Mouse (Mus musculus): ENCODE results near the gene Traf7. TPM values are rescaled to one million over a fixed set of nuclear protein-coding genes. Genes with fewer than 3 reads are reported as not detected.

Traf7 gene
- polyA plus RNA-seq (2015; fragmentation: Nextera tagmentation; extraction: Ambion mirVana) = 39.7 and 41.2 TPM in 2 replicates

DNA sequence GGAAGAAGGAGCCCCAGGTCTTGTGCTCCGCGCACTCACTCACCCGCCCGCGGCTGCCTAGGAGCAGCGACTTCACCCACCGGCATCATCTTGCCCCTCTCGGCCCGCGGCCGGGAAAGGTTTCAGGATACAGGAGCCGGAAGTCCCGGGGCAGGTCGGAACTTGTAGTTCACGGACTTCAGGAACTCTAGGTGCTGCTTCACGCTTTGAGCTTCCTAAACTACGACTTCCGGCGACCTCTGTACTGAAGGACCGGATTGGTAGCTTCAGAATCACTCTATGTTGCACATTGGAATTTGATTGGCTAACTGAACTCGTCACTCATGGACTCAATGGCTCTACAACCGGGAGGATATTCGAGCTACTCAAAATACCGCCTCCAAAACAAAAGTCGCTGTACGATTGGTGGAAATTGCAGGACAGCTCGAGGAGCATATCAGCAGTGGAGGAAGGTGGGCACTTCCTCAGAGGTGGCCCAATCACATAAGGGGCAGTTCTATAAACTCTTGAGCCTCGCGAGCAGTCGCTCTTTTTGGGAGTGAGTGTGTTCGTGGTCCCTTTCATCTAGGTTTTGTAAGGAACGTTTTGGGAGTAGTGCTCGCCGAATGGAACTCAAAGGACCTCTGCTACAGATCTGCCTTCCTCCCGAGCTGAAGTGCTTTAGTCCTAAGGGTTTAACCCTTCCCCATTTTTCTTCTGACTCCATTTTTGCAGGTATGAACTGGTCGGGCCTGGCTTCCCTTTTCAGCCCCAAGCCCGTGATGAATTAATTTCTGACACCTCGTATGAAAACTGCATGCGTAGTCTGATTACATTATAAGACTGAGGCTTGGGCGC is at the start of gene Traf7:
Gene Traf7 (minus strand): TSS at position 216 of the 837 bp plus-strand sequence.
- H3K27me3 ChIP-seq (replicated peaks; ENCODE audit: control insufficient read depth, insufficient read depth, low read length) = no peaks in the 10 kb centered on the region
- H3K4me1 ChIP-seq (replicated peaks; ENCODE audit: control insufficient read depth, insufficient read depth, low read length) = peaks cover 11% of the 10 kb centered on the region; the same call in 1 of the 2 replicates
- peak within 1 kb of the TSS; percentile 81 for H3K9ac ChIP-seq (ENCODE audit: low read depth, low read length)
- H3K4me3 ChIP-seq (ENCODE audit: low read depth, low read length) = peak within 1 kb of the TSS; percentile 96
- H3K4me2 ChIP-seq (replicated peaks; ENCODE audit: low read depth) = peak within 1 kb of the TSS; percentile 74
- no peaks in the 10 kb centered on the region for H3K9me3 ChIP-seq (ENCODE audit: control insufficient read depth)
- H3K36me3 ChIP-seq (ENCODE audit: control insufficient read depth, insufficient read depth) = peaks cover 12% of the 10 kb centered on the region; the same call in 1 of the 2 replicates
- peak within 1 kb of the TSS; percentile 64 for H3K27ac ChIP-seq (ENCODE audit: low read depth, low read length)
- under 1% methylated on average over 40 of the region's 40 CpGs for WGBS
- no peak for TF ChIP-seq CTCF (IDR thresholded peaks at IDR 0.05; ENCODE audit: low read depth)
- ATAC-seq = peak; percentile 97

GRCm38 (mm10) chr17:24573811-24574210 is 46.1 kb upstream of the Traf7 start:
- WGBS = 90% methylated on average over 9 of the region's 9 CpGs
- Histone ChIP-seq H3K36me3 (ENCODE audit: control insufficient read depth, insufficient read depth) (peaks cover 71% of the 10 kb centered on the region), H3K9ac (ENCODE audit: low read depth, low read length) (no peak overlapping the region), H3K4me3 (ENCODE audit: low read depth, low read length) (no peak overlapping the region), H3K27me3 (replicated peaks; ENCODE audit: control insufficient read depth, insufficient read depth, low read length) (no peaks in the 10 kb centered on the region), H3K4me2 (replicated peaks; ENCODE audit: low read depth) (no peak overlapping the region), H3K9me3 (ENCODE audit: control insufficient read depth) (no peaks in the 10 kb centered on the region), H3K4me1 (replicated peaks; ENCODE audit: control insufficient read depth, insufficient read depth, low read length) (no peaks in the 10 kb centered on the region), H3K27ac (ENCODE audit: low read depth, low read length) (no peak overlapping the region)
- TF ChIP-seq CTCF (IDR thresholded peaks at IDR 0.05; ENCODE audit: low read depth) = no peak
- no peak for ATAC-seq

GRCm38 (mm10) chr17:24572651-24573245 is 45.0 kb upstream of the Traf7 start:
- Histone ChIP-seq H3K9ac (ENCODE audit: low read depth, low read length) (no peak overlapping the region), H3K4me2 (replicated peaks; ENCODE audit: low read depth) (no peak overlapping the region), H3K36me3 (ENCODE audit: control insufficient read depth, insufficient read depth) (peaks cover 61% of the 10 kb centered on the region), H3K4me1 (replicated peaks; ENCODE audit: control insufficient read depth, insufficient read depth, low read length) (no peaks in the 10 kb centered on the region), H3K27me3 (replicated peaks; ENCODE audit: control insufficient read depth, insufficient read depth, low read length) (no peaks in the 10 kb centered on the region), H3K9me3 (ENCODE audit: control insufficient read depth) (no peaks in the 10 kb centered on the region), H3K27ac (ENCODE audit: low read depth, low read length) (no peak overlapping the region), H3K4me3 (ENCODE audit: low read depth, low read length) (no peak overlapping the region)
- ATAC-seq = no peak
- no peak for TF ChIP-seq CTCF (IDR thresholded peaks at IDR 0.05; ENCODE audit: low read depth)
- 94% methylated on average over 12 of the region's 12 CpGs for WGBS

DNA sequence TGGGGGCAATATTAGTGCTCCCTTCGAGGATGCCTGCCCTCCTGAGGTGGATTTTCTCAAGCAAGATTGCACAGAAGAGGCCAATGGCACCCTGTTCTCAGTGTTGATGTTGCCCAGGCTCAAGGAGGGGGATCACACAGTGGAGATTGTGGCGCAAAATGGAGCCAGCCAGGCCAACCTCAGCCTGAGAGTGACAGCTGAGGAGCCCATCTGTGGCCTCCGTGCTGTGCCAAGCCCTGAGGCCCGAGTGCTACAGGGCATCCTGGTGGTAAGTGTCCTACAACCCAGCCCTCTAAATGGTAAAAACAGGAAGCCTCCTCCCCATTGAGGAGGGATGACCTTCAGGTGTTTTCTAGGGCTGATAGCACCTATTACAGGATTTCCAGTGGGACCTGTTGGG is 42.1 kb upstream of the Traf7 start:
- Histone ChIP-seq H3K27ac (ENCODE audit: low read depth, low read length) (no peak overlapping the region), H3K4me3 (ENCODE audit: low read depth, low read length) (no peak overlapping the region), H3K9ac (ENCODE audit: low read depth, low read length) (no peak overlapping the region), H3K4me1 (replicated peaks; ENCODE audit: control insufficient read depth, insufficient read depth, low read length) (0 out of 2 replicates have a peak, but pooled peaks cover 4% of the 10 kb centered on the region), H3K27me3 (replicated peaks; ENCODE audit: control insufficient read depth, insufficient read depth, low read length) (no peaks in the 10 kb centered on the region), H3K9me3 (ENCODE audit: control insufficient read depth) (no peaks in the 10 kb centered on the region), H3K36me3 (ENCODE audit: control insufficient read depth, insufficient read depth) (peaks cover 48% of the 10 kb centered on the region), H3K4me2 (replicated peaks; ENCODE audit: low read depth) (no peak overlapping the region)
- no peak for ATAC-seq
- WGBS = 90% methylated on average over 4 of the region's 4 CpGs
- TF ChIP-seq CTCF (IDR thresholded peaks at IDR 0.05; ENCODE audit: low read depth) = no peak

GRCm38 (mm10) chr17:24567034-24567779 is 39.5 kb upstream of the Traf7 start:
- peak; percentile 68; the same call in 1 of the 2 replicates for ATAC-seq

DNA sequence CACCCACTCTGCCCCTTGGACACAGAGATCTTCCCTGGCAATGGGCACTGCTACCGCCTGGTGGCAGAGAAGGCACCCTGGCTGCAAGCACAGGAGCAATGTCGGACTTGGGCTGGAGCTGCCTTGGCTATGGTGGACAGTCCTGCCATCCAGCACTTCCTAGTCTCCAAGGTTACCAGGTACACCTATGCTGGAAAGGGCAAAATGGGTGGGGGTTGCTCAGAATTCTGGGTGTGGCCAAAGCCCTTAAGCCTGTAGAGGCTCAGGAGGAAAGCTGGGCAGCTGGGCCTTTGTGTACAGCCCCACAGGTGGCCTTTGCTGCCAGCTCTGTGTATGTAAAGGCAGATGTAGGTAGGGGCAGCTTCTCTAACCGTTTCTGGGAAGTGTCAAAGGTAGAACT is 38.1 kb upstream of the Traf7 start:
- Histone ChIP-seq H3K4me1 (replicated peaks; ENCODE audit: control insufficient read depth, insufficient read depth, low read length) (0 out of 2 replicates have a peak, but pooled peaks cover 4% of the 10 kb centered on the region), H3K4me3 (ENCODE audit: low read depth, low read length) (no peak overlapping the region), H3K9ac (ENCODE audit: low read depth, low read length) (no peak overlapping the region), H3K36me3 (ENCODE audit: control insufficient read depth, insufficient read depth) (peaks cover 28% of the 10 kb centered on the region), H3K9me3 (ENCODE audit: control insufficient read depth) (no peaks in the 10 kb centered on the region), H3K27ac (ENCODE audit: low read depth, low read length) (no peak overlapping the region), H3K27me3 (replicated peaks; ENCODE audit: control insufficient read depth, insufficient read depth, low read length) (no peaks in the 10 kb centered on the region), H3K4me2 (replicated peaks; ENCODE audit: low read depth) (no peak overlapping the region)
- 73% methylated on average over 3 of the region's 3 CpGs for WGBS
- no peak for ATAC-seq
- TF ChIP-seq CTCF (IDR thresholded peaks at IDR 0.05; ENCODE audit: low read depth) = no peak

More at GRCm38 (mm10) chr17:24567034-24567779, 39.5 kb upstream of the Traf7 start:
- H3K4me2 ChIP-seq (replicated peaks; ENCODE audit: low read depth) = no peak overlapping the region
- WGBS = 41% methylated on average over 8 of the region's 8 CpGs
- H3K27me3 ChIP-seq (replicated peaks; ENCODE audit: control insufficient read depth, insufficient read depth, low read length) = no peaks in the 10 kb centered on the region
- no peaks in the 10 kb centered on the region for H3K9me3 ChIP-seq (ENCODE audit: control insufficient read depth)
- no peak overlapping the region for H3K9ac ChIP-seq (ENCODE audit: low read depth, low read length)
- H3K36me3 ChIP-seq (ENCODE audit: control insufficient read depth, insufficient read depth) = peaks cover 29% of the 10 kb centered on the region
- no peak for TF ChIP-seq CTCF (IDR thresholded peaks at IDR 0.05; ENCODE audit: low read depth)
- H3K4me3 ChIP-seq (ENCODE audit: low read depth, low read length) = no peak overlapping the region
- 0 out of 2 replicates have a peak overlapping the region, but pooled peaks have one; percentile 11 for H3K27ac ChIP-seq (ENCODE audit: low read depth, low read length)
- H3K4me1 ChIP-seq (replicated peaks; ENCODE audit: control insufficient read depth, insufficient read depth, low read length) = 0 out of 2 replicates have a peak, but pooled peaks cover 4% of the 10 kb centered on the region

All from intestine, postnatal 0 days (tissue).